Mouse (Mus musculus) olfactory bulb, adult 2 months (tissue): ENCODE data around the gene Trio.

ENCODE experiments used
- CTCF ChIP-seq: fragments of 200-500 bp; IDR thresholded peaks from 2 replicates; pipeline ENCODE4 v1.5.1; 2012; ENCODE audit warnings: low read depth, mild to moderate bottlenecking, low read length, moderate library complexity; ENCODE audit not compliant: insufficient read depth
- POLR2A ChIP-seq: fragments of 200-500 bp; IDR thresholded peaks from 2 replicates; pipeline ENCODE4 v1.6.1; 2012; ENCODE audit warnings: mild to moderate bottlenecking, low read depth, low read length, moderate library complexity; ENCODE audit not compliant: insufficient read depth

- TF ChIP-seq CTCF: no peak
- no peak for TF ChIP-seq POLR2A
Observed at GRCm38 (mm10) chr15:27904346-27905005, 121.2 kb downstream of the Trio start.
